Mouse (Mus musculus) kidney, postnatal 36 days (tissue): ENCODE data around the gene Olfr267.
A peak's percentile ranks its signal among the peaks of the same experiment; 100 is the strongest.

Source experiments
- DNase-seq, 2 experiments: peaks; one replicate each; pipeline ENCODE4 v3.0.0; 2021 to 2022; ENCODE audit warnings: mixed read lengths in 2 of 2

The Olfr267 gene

GRCm38 (mm10) chr4:58787616-58788015 lies at the start of gene Olfr267:
TSS of gene Olfr267 (minus strand) at chr4:58787716.
- DNase-seq = no peak

- DNase-seq = no peak
Observed at GRCm38 (mm10) chr4:58832908-58833307, 45.4 kb upstream of the Olfr267 start.

- peak in 1 of 2 experiments; percentile 31 for DNase-seq
Observed at GRCm38 (mm10) chr4:58825921-58826320, 38.4 kb upstream of the Olfr267 start.

- DNase-seq = no peak
Observed at GRCm38 (mm10) chr4:58786659-58787058, 857 bp downstream of the Olfr267 start.

GRCm38 (mm10) chr4:58763417-58763816 lies 24.1 kb downstream of the Olfr267 start:
- no peak for DNase-seq

- DNase-seq = no peak
Observed at GRCm38 (mm10) chr4:58749510-58749909, 38.0 kb downstream of the Olfr267 start.

- DNase-seq = peak; percentile 37 to 56
Observed at GRCm38 (mm10) chr4:58749101-58749500, 38.4 kb downstream of the Olfr267 start.

GRCm38 (mm10) chr4:58745583-58746222 lies 41.8 kb downstream of the Olfr267 start:
- DNase-seq = no peak

GRCm38 (mm10) chr4:58736867-58737633 lies 50.5 kb downstream of the Olfr267 start:
- DNase-seq = no peak
